Mouse (Mus musculus) heart, embryonic 11.5 days (tissue): ENCODE measurements at regions not wholly inside any gene's neighbourhood (a gene's known extent, or its start where the extent isn't known, plus 50 kb on each side); places are given as distances from the start of the nearest gene placed in this dataset.
A peak's percentile ranks its signal among the peaks of the same experiment; 100 is the strongest.

Experiments
- ATAC-seq: fragments of 200-750 bp; cut with Nextera tagmentation; replicated peaks from 2 replicates; pipeline ENCODE4 v1.8.0; 2017; ENCODE audit warnings: moderate library complexity; ENCODE audit not compliant: insufficient number of reproducible peaks, low FRiP score, low TSS enrichment
- H3K27ac ChIP-seq: fragments of 300-500 bp; sonication (generic); 2 replicates; pipeline ENCODE4 v1.5.1; 2014; ENCODE audit warnings: mild to moderate bottlenecking, low read depth, low read length
- H3K27me3 ChIP-seq: fragments of 300-500 bp; sonication (generic); 2 replicates; pipeline ENCODE4 v1.6.1; 2014; ENCODE audit warnings: mild to moderate bottlenecking, low read length, mixed read lengths; ENCODE audit not compliant: control insufficient read depth, insufficient read depth
- H3K36me3 ChIP-seq: fragments of 300-500 bp; sonication (generic); 2 replicates; pipeline ENCODE4 v1.6.1; 2014; ENCODE audit warnings: mild to moderate bottlenecking, low read length, moderate library complexity, mixed read lengths; ENCODE audit not compliant: control insufficient read depth, insufficient read depth
- H3K4me1 ChIP-seq: fragments of 300-500 bp; sonication (generic); 2 replicates; pipeline ENCODE4 v1.6.1; 2014; ENCODE audit warnings: low read length; ENCODE audit not compliant: control insufficient read depth, insufficient read depth
- H3K4me2 ChIP-seq: fragments of 300-500 bp; sonication (generic); 2 replicates; pipeline ENCODE4 v1.6.1; 2014; ENCODE audit warnings: mild to moderate bottlenecking, moderate library complexity
- H3K4me3 ChIP-seq: fragments of 300-500 bp; sonication (generic); 2 replicates; pipeline ENCODE4 v1.5.1; 2014; ENCODE audit warnings: low read depth, low read length
- H3K9ac ChIP-seq: fragments of 300-500 bp; sonication (generic); 2 replicates; pipeline ENCODE4 v1.6.1; 2014; ENCODE audit warnings: mild to moderate bottlenecking, low read depth, low read length, moderate library complexity
- H3K9me3 ChIP-seq: fragments of 300-500 bp; sonication (generic); replicated peaks from 2 replicates; pipeline ENCODE4 v1.6.1; 2016; ENCODE audit warnings: low read length; ENCODE audit not compliant: control insufficient read depth
- WGBS: fragments of 180-500 bp; shearing (Covaris S2); extraction: QIAGEN DNeasy Blood & Tissue Kit; methylation state at CpG from one replicate; pipeline ENCODE4 v1.1.7; 2014; ENCODE audit not compliant: insufficient replicate concordance; 5-methylcytosine and 5-hydroxymethylcytosine counted together

DNA sequence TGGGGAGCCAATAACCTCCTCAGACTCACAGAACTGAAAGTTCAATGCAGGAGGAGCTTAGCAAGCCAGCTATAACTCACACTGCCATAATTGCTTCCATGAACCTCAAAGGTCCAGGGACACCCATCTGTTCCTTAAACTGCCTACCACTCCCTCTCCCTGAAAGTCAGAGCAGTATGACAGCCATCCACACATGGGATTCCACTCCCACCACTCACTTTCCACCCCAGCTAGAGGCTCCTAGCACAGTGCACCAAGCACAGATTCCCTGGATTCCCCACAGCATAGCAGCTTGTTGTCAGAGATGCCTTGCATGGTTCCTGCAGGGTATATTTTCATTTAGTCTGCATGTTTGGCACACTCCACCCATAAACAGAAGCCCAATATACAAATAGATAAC lies 76.1 kb upstream of the Vgll2 start:
- no peaks in the 10 kb centered on the region for H3K36me3 ChIP-seq
- H3K9ac ChIP-seq, result no peak overlapping the region
- no peak for ATAC-seq
- H3K27ac ChIP-seq, result no peak overlapping the region
- H3K4me3 ChIP-seq, result no peak overlapping the region
- H3K4me1 ChIP-seq, result peaks cover 4% of the 10 kb centered on the region; the same call in 1 of the 2 replicates
- H3K9me3 ChIP-seq, result no peaks in the 10 kb centered on the region
- H3K4me2 ChIP-seq, result no peak overlapping the region
- no peaks in the 10 kb centered on the region for H3K27me3 ChIP-seq

DNA sequence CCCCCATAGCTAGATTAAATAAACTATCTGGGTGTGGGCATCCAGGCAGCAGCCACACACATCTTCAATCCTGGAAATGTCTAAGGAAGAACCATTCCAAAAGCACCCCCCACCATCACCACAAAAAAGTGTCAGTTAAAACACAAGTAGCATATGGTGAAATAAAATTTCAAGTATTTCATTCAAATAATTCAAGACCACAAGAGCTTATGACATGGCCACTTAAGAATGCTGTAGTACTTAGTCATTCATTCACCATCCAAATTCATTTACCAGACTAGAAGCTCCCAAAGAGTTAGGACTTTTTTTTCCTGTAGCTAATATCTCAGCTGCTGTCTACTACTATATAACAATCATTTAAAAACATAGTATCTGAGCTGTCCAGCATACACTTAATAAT lies 75.4 kb upstream of the Vgll2 start:
- Histone ChIP-seq H3K27ac (no peak overlapping the region), H3K4me1 (peaks cover 4% of the 10 kb centered on the region; the same call in 1 of the 2 replicates), H3K36me3 (no peaks in the 10 kb centered on the region), H3K9me3 (no peaks in the 10 kb centered on the region), H3K9ac (no peak overlapping the region), H3K4me2 (no peak overlapping the region), H3K4me3 (no peak overlapping the region), H3K27me3 (no peaks in the 10 kb centered on the region)
- no peak for ATAC-seq

DNA sequence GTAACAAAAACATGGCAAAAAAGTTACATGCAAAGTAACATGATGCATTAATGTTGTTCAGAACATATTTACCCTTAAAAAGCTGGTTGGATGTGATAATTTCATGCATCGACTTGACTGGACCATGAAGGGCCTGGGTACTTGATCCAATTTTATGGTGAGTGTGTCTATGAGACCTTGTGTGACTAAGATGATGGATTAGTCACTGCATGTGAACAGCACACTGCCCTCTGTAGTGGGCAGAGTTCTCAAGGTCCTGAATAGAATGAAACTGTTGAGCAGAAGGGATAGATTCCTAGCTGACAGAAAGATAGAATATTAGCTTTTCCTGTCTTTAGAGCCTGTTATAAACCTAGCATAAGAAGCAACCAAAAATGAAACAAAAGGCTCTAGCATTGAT lies 72.3 kb upstream of the Vgll2 start:
- no peak for ATAC-seq
- Histone ChIP-seq H3K9ac (no peak overlapping the region), H3K4me3 (no peak overlapping the region), H3K27ac (no peak overlapping the region), H3K36me3 (no peaks in the 10 kb centered on the region), H3K9me3 (no peaks in the 10 kb centered on the region), H3K4me1 (peaks cover 4% of the 10 kb centered on the region; the same call in 1 of the 2 replicates), H3K4me2 (no peak overlapping the region), H3K27me3 (no peaks in the 10 kb centered on the region)
- 87% methylated on average over 1 of the region's 1 CpGs for WGBS

DNA sequence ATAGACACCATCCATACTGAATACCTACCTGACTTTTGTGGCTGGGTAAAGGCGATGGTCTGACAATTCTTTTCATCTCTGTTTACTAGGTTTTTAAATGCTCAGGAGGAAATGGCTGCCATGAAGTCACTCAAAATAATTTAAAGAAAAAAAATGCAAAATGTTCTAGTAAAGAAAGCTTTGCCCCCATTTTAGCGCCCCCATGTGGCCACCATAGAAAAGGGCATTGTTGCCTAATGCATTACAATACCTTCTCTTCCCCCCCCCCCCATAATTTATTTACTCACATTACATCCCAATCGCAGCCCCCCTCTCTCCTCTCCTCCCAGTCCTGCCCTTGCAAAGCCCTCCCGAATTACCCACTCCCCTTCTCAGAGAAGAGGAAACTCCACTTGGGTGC lies 70.3 kb upstream of the Vgll2 start:
- 53% methylated on average over 4 of the region's 4 CpGs for WGBS
- no peak for ATAC-seq
- Histone ChIP-seq H3K27ac (no peak overlapping the region), H3K4me2 (no peak overlapping the region), H3K9me3 (no peaks in the 10 kb centered on the region), H3K4me3 (no peak overlapping the region), H3K36me3 (no peaks in the 10 kb centered on the region), H3K9ac (no peak overlapping the region), H3K4me1 (no peaks in the 10 kb centered on the region), H3K27me3 (no peaks in the 10 kb centered on the region)

DNA sequence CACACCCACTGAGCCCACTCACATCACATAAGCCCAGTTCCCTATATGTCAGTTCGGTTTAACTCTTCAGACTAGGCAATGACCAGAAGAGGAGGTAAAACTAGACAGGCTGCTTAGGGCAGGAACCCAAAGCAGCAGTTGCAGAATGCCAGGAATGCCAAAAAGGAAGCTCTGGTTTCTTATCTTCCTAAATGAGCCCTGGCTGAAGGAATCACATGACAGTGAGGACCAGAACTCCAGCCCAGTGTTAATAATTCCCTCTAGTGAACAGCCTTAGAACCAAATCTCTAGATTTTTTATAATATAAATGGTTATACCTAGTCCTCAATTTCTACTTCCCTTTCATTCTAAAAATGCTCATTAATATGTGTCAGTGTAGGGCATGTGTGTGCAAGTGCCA lies 65.8 kb upstream of the Vgll2 start:
- ATAC-seq, result peak; percentile 63; the same call in 1 of the 2 replicates
- H3K4me2 ChIP-seq, result no peak overlapping the region
- H3K27ac ChIP-seq, result no peak overlapping the region
- no peak overlapping the region for H3K9ac ChIP-seq
- H3K36me3 ChIP-seq, result no peaks in the 10 kb centered on the region
- H3K27me3 ChIP-seq, result no peaks in the 10 kb centered on the region
- no peaks in the 10 kb centered on the region for H3K4me1 ChIP-seq
- WGBS, result 47% methylated on average over 1 of the region's 1 CpGs
- H3K4me3 ChIP-seq, result no peak overlapping the region
- H3K9me3 ChIP-seq, result no peaks in the 10 kb centered on the region

DNA sequence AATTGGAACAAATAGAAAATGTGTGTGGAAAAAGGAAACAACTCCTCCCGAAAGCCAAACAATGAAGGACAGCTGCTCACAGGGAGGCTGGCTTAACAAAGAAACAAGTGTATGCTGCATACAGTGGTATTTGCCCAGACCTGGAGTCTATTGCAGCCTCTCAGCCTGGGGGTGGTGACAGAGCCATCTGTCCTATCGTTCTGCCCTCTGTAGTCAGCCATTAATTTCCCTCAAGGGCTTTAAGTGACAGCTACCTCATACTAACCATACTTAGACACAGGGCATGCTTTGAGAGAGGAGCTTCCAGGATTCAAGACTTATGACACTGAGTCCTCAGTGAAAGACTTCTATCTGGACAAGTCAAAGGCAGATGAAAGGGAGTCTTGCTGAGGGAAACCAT lies 60.8 kb upstream of the Vgll2 start:
- Histone ChIP-seq H3K4me2 (no peak overlapping the region), H3K4me1 (no peaks in the 10 kb centered on the region), H3K9me3 (no peaks in the 10 kb centered on the region), H3K36me3 (no peaks in the 10 kb centered on the region), H3K9ac (no peak overlapping the region), H3K27ac (no peak overlapping the region), H3K27me3 (no peaks in the 10 kb centered on the region), H3K4me3 (no peak overlapping the region)
- ATAC-seq, result peak; percentile 77
- WGBS, result 24% methylated on average over 2 of the region's 2 CpGs

DNA sequence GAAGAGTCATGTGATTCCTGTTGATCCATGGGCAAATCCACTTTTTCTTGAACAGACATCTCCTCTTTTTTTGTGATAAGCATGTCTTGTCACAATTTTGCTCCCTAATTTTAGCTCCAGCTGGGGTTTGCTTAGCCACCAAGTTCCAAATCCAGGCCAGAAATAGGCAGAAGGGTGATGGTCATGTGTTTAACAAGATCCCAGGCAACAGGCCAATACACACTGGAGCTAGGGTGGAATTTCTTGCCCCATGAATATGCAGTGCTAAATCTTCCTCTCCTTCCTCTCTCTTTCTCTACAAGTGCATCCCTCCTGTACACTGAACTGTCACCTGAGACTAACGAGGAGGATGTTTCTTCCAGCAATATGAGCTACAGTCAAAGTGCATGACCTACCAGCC lies 58.6 kb upstream of the Vgll2 start:
- H3K4me3 ChIP-seq, result no peak overlapping the region
- H3K9ac ChIP-seq, result no peak overlapping the region
- no peaks in the 10 kb centered on the region for H3K9me3 ChIP-seq
- no peak overlapping the region for H3K4me2 ChIP-seq
- ATAC-seq, result no peak
- H3K27me3 ChIP-seq, result no peaks in the 10 kb centered on the region
- no peak overlapping the region for H3K27ac ChIP-seq
- 76% methylated on average over 1 of the region's 1 CpGs for WGBS
- no peaks in the 10 kb centered on the region for H3K36me3 ChIP-seq
- no peaks in the 10 kb centered on the region for H3K4me1 ChIP-seq

DNA sequence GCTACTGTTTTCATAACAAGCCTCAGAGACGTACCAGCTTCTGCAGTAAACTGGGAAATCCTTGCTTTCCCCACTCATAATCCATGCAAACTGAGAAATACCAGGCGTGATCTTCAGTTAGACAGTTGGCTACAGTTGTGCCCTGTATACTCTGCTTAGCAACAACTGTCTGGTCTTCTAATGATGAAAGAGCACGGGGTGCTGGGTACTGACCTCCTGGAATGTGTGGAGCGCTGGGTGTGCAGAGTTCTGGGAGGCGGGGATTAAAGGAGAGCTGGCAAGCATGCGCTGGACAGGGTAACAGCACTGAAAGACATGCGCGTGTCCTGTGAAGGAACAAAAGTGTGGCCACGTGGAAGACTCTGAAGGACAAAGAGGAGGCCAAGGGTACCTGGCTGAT lies 52.2 kb upstream of the Vgll2 start:
- Histone ChIP-seq H3K9me3 (no peaks in the 10 kb centered on the region), H3K27ac (no peak overlapping the region), H3K4me2 (no peak overlapping the region), H3K4me1 (no peaks in the 10 kb centered on the region), H3K36me3 (no peaks in the 10 kb centered on the region), H3K27me3 (no peaks in the 10 kb centered on the region), H3K4me3 (no peak overlapping the region), H3K9ac (no peak overlapping the region)
- WGBS, result 60% methylated on average over 9 of the region's 9 CpGs
- 0 out of 2 replicates have a peak, but pooled peaks have one; percentile 39 for ATAC-seq
